Mouse (Mus musculus) left cerebral cortex, postnatal 14 days (tissue): ENCODE measurements around the gene Ptprr. TPM values are rescaled to one million over a fixed set of nuclear protein-coding genes. Genes with fewer than 3 reads are reported as not detected.
A peak's percentile ranks its signal among the peaks of the same experiment; 100 is the strongest.

Source experiments
- DNase-seq, 2 experiments: peaks; one replicate each; pipeline ENCODE4 v3.0.0; 2021 to 2022; ENCODE audit warnings: low spot score in 2 of 2, mixed read lengths in 1 of 2
- intact Hi-C: fragments of 180-260 bp; cut with DNase I; formaldehyde crosslinking; loops from one replicate; pipeline ENCODE4 v1.15.1; 2025
- total RNA-seq, 2 experiments: library from RNA; stranded (reverse); gene quantifications; 2 replicates each; pipeline ENCODE4 v1.2.3; 2021

The Ptprr gene
- total RNA-seq, 2 experiments from 2014 or later: 28.3 to 29.2 TPM

- intact Hi-C loops: no loop called here
- DNase-seq: no peak
These were observed 94.9 kb downstream of the Ptprr start for GRCm38 (mm10) chr10:116112868-116113267.

- intact Hi-C loops: no loop called here
- no peak for DNase-seq
These were observed 96.0 kb downstream of the Ptprr start, which contains the start of gene 4933416C03Rik for GRCm38 (mm10) chr10:116113867-116114474. Gene 4933416C03Rik (minus strand): TSS chr10:116113917.

GRCm38 (mm10) chr10:116115881-116116677 lies 98.1 kb downstream of the Ptprr start:
- no peak for DNase-seq
- intact Hi-C loops: no loop called here

GRCm38 (mm10) chr10:116117060-116117459 lies 99.0 kb downstream of the Ptprr start:
- intact Hi-C loops: no loop called here

GRCm38 (mm10) chr10:116121463-116121862 lies 103.5 kb downstream of the Ptprr start:
- no peak for DNase-seq
- intact Hi-C loops: no loop called here

More at GRCm38 (mm10) chr10:116117060-116117459, 99.0 kb downstream of the Ptprr start:
- peak; percentile 47 to 66 for DNase-seq

- no peak for DNase-seq
- intact Hi-C loops: no loop called here
These were observed 105.8 kb downstream of the Ptprr start for GRCm38 (mm10) chr10:116123808-116124207.

- intact Hi-C loops: no loop called here
- DNase-seq: no peak
These were observed 107.4 kb downstream of the Ptprr start for GRCm38 (mm10) chr10:116125364-116125763.

GRCm38 (mm10) chr10:116130401-116130800 lies 112.4 kb downstream of the Ptprr start:
- intact Hi-C loops: no loop called here
- no peak for DNase-seq

GRCm38 (mm10) chr10:116131223-116131622 lies 113.2 kb downstream of the Ptprr start:
- DNase-seq: no peak
- intact Hi-C loops: no loop called here

- intact Hi-C loops: no loop called here
- peak in 1 of 2 experiments; percentile 24 for DNase-seq
These were observed 114.2 kb downstream of the Ptprr start for GRCm38 (mm10) chr10:116132233-116132632.

GRCm38 (mm10) chr10:116135187-116135586 lies 117.2 kb downstream of the Ptprr start:
- DNase-seq: no peak
- intact Hi-C loops: no loop called here

GRCm38 (mm10) chr10:116140226-116140625 lies 122.2 kb downstream of the Ptprr start:
- intact Hi-C loops: no loop called here
- DNase-seq: no peak

- DNase-seq: no peak
- intact Hi-C loops: no loop called here
These were observed 125.7 kb downstream of the Ptprr start for GRCm38 (mm10) chr10:116143684-116144083.

GRCm38 (mm10) chr10:116146091-116146490 lies 128.1 kb downstream of the Ptprr start:
- DNase-seq: no peak
- intact Hi-C loops: no loop called here

- intact Hi-C loops: no loop called here
- no peak for DNase-seq
These were observed 136.7 kb downstream of the Ptprr start for GRCm38 (mm10) chr10:116154707-116155106.

GRCm38 (mm10) chr10:116156699-116157098 lies 138.7 kb downstream of the Ptprr start:
- intact Hi-C loops: no loop called here
- no peak for DNase-seq

- DNase-seq: no peak
- intact Hi-C loops: no loop called here
These were observed 144.3 kb downstream of the Ptprr start for GRCm38 (mm10) chr10:116162338-116162737.

- no peak for DNase-seq
- intact Hi-C loops: no loop called here
These were observed 157.4 kb downstream of the Ptprr start for GRCm38 (mm10) chr10:116175324-116175883.

GRCm38 (mm10) chr10:116177390-116178179 lies 159.6 kb downstream of the Ptprr start:
- intact Hi-C loops: no loop called here
- DNase-seq: no peak

- intact Hi-C loops: no loop called here
- no peak for DNase-seq
These were observed 163.2 kb downstream of the Ptprr start for GRCm38 (mm10) chr10:116181235-116181634.
